Mouse (Mus musculus) liver, adult 2 months (tissue): ENCODE data around the gene Ramp2. TPM values are rescaled to one million over a fixed set of nuclear protein-coding genes. Genes with fewer than 3 reads are reported as not detected.

Experiments used
- DNase-seq: peaks from one replicate; pipeline ENCODE4 v3.0.0-alpha.2; 2011; ENCODE audit warnings: low read depth, low spot score; ENCODE audit errors: extremely low read depth
- H3K27ac ChIP-seq: fragments of 200-500 bp; replicated peaks from 2 replicates; pipeline ENCODE4 v1.5.1; 2012; ENCODE audit warnings: low read depth, mild to moderate bottlenecking, control low read depth, inconsistent platforms, low read length; ENCODE audit not compliant: insufficient read depth
- H3K27me3 ChIP-seq: fragments of 200-500 bp; 2 replicates; pipeline ENCODE4 v1.6.1; 2012; ENCODE audit warnings: mild to moderate bottlenecking, moderate library complexity, low read length, inconsistent platforms; ENCODE audit not compliant: control insufficient read depth, insufficient read depth
- H3K36me3 ChIP-seq: fragments of 200-500 bp; 2 replicates; pipeline ENCODE4 v1.6.1; 2012; ENCODE audit warnings: low read length, inconsistent platforms; ENCODE audit not compliant: control insufficient read depth, insufficient read depth
- H3K4me1 ChIP-seq: fragments of 200-500 bp; 2 replicates; pipeline ENCODE4 v1.6.1; 2011; ENCODE audit warnings: low read length; ENCODE audit not compliant: control insufficient read depth, insufficient read depth
- H3K4me3 ChIP-seq: fragments of 200-500 bp; 2 replicates; pipeline ENCODE4 v1.5.1; 2011; ENCODE audit warnings: low read depth, mild to moderate bottlenecking, control low read depth, low read length, moderate library complexity; ENCODE audit not compliant: insufficient read depth
- H3K79me2 ChIP-seq: fragments of 200-500 bp; 2 replicates; pipeline ENCODE4 v1.6.1; 2012; ENCODE audit warnings: inconsistent platforms, mild to moderate bottlenecking, low read length, moderate library complexity; ENCODE audit not compliant: control insufficient read depth, insufficient read depth
- H3K9ac ChIP-seq: fragments of 200-500 bp; 2 replicates; pipeline ENCODE4 v1.6.1; 2012; ENCODE audit warnings: low read depth, mild to moderate bottlenecking, control low read depth, inconsistent platforms, low read length
- CTCF ChIP-seq: fragments of 200-500 bp; IDR thresholded peaks from 2 replicates; pipeline ENCODE4 v1.5.1; 2011; ENCODE audit warnings: low read depth, low read length, control low read depth
- POLR2A ChIP-seq: fragments of 200-500 bp; IDR thresholded peaks from 2 replicates; pipeline ENCODE4 v1.6.1; 2011; ENCODE audit warnings: low read length, control low read depth; ENCODE audit not compliant: insufficient read depth; ENCODE audit errors: extremely low read depth
- WGBS: fragments of 180-500 bp; shearing (Covaris S2); methylation state at CpG from one replicate; pipeline ENCODE4 v1.1.7; 2018; 5-methylcytosine and 5-hydroxymethylcytosine counted together
- polyA plus RNA-seq: library from polyadenylated mRNA; depleted of rRNA; stranded (reverse); fragments of >200 nt; gene quantifications from 2 replicates; pipeline ENCODE4 v1.2.3, GENCODE M21; 2012; rRNA removed
- total RNA-seq: library from RNA; depleted of rRNA; stranded (reverse); fragments of >200 nt; gene quantifications from 2 replicates; pipeline ENCODE4 v1.2.3, GENCODE M21; 2014; rRNA removed

Ramp2 gene
- total and polyA plus RNA-seq, 2 experiments = 4.9 to 22.5 TPM

- DNase-seq = peak; percentile 77
- peaks cover 6% of the 10 kb centered on the region for H3K4me1 ChIP-seq
- TF ChIP-seq POLR2A (peak; percentile 67), CTCF (peak; percentile 98)
- WGBS = 6% methylated on average over 39 of the region's 39 CpGs
- H3K79me2 ChIP-seq = peaks cover 26% of the 10 kb centered on the region
- peak within 1 kb of the TSS; percentile 82 for H3K9ac ChIP-seq
- peaks cover 14% of the 10 kb centered on the region; the same call in 1 of the 2 replicates for H3K36me3 ChIP-seq
- peak within 1 kb of the TSS; percentile 83 for H3K4me3 ChIP-seq
- H3K27ac ChIP-seq = no peak within 1 kb of the TSS; the same call in 1 of the 2 replicates
- no peaks in the 10 kb centered on the region for H3K27me3 ChIP-seq
Observed at GRCm38 (mm10) chr11:101302004-101302798, 56.4 kb downstream of the Ramp2 start, which contains the start of gene Becn1. TSS of gene Becn1 (minus strand) at chr11:101302286.

GRCm38 (mm10) chr11:101307744-101308143, 61.9 kb downstream of the Ramp2 start:
- no peaks in the 10 kb centered on the region for H3K4me1 ChIP-seq
- no peaks in the 10 kb centered on the region for H3K79me2 ChIP-seq
- DNase-seq = no peak
- no peaks in the 10 kb centered on the region for H3K27me3 ChIP-seq
- no peak overlapping the region for H3K9ac ChIP-seq
- TF ChIP-seq POLR2A = no peak
- TF ChIP-seq CTCF = no peak
- no peak overlapping the region for H3K27ac ChIP-seq
- no peak overlapping the region for H3K4me3 ChIP-seq
- H3K36me3 ChIP-seq = no peaks in the 10 kb centered on the region
- 19% methylated on average over 5 of the region's 5 CpGs for WGBS

Other genes starting within 250 kb of the Ramp2 start
- gene Atp6v0a1, start 236.6 kb upstream of the Ramp2 start, total RNA-seq = 21.5 and 26.8 TPM in 2 replicates
- gene Atp6v0a1, start 236.6 kb upstream of the Ramp2 start, polyA plus RNA-seq = 37.7 and 39.2 TPM in 2 replicates
- gene Naglu, start 176.0 kb upstream of the Ramp2 start, total RNA-seq = 22.1 and 23.6 TPM in 2 replicates
- gene Naglu, start 176.0 kb upstream of the Ramp2 start, polyA plus RNA-seq = 33.8 and 38.8 TPM in 2 replicates
- 0.27 and 0.37 TPM in 2 replicates for gene Hsd17b1, start 167.6 kb upstream of the Ramp2 start, total RNA-seq
- 0.12 and 0.37 TPM in 2 replicates for gene Hsd17b1, start 167.6 kb upstream of the Ramp2 start, polyA plus RNA-seq
- gene Coasy, start 163.5 kb upstream of the Ramp2 start, total RNA-seq = 84.0 and 89.9 TPM in 2 replicates
- gene Coasy, start 163.5 kb upstream of the Ramp2 start, polyA plus RNA-seq = 182 and 194 TPM in 2 replicates
- gene Mlx, start 158.8 kb upstream of the Ramp2 start, total RNA-seq = 33.5 and 34.4 TPM in 2 replicates
- 34.8 and 39.8 TPM in 2 replicates for gene Mlx, start 158.8 kb upstream of the Ramp2 start, polyA plus RNA-seq
- gene Psmc3ip, start 150.6 kb upstream of the Ramp2 start, total RNA-seq = 0.55 and 0.67 TPM in 2 replicates
- gene Psmc3ip, start 150.6 kb upstream of the Ramp2 start, polyA plus RNA-seq = 0.20 and 0.39 TPM in 2 replicates
- gene Retreg3, start 126.1 kb upstream of the Ramp2 start, total RNA-seq = 46.2 and 46.3 TPM in 2 replicates
- 61.2 and 61.5 TPM in 2 replicates for gene Retreg3, start 126.1 kb upstream of the Ramp2 start, polyA plus RNA-seq
- gene Tubg1, start 126.1 kb upstream of the Ramp2 start, total RNA-seq = 7.6 and 9.2 TPM in 2 replicates
- gene Tubg1, start 126.1 kb upstream of the Ramp2 start, polyA plus RNA-seq = 11.9 and 17.6 TPM in 2 replicates
- not detected in 2 replicates for gene Tubg2, start 90.1 kb upstream of the Ramp2 start, total RNA-seq
- gene Tubg2, start 90.1 kb upstream of the Ramp2 start, polyA plus RNA-seq = 0.10 and 0.17 TPM in 2 replicates
- 0.40 and 0.46 TPM in 2 replicates for gene Cntnap1, start 75.5 kb upstream of the Ramp2 start, total RNA-seq
- gene Cntnap1, start 75.5 kb upstream of the Ramp2 start, polyA plus RNA-seq = 0.87 and 0.88 TPM in 2 replicates
- gene Plekhh3, start 74.7 kb upstream of the Ramp2 start, total RNA-seq = 3.9 and 4.0 TPM in 2 replicates
- gene Plekhh3, start 74.7 kb upstream of the Ramp2 start, polyA plus RNA-seq = 10.5 and 11.5 TPM in 2 replicates
- gene Ccr10, start 70.6 kb upstream of the Ramp2 start, total RNA-seq = 0.13 TPM in 1 of 2 replicates, not detected in the other
- gene Ccr10, start 70.6 kb upstream of the Ramp2 start, polyA plus RNA-seq = 0.05 and 0.13 TPM in 2 replicates
- gene Ezh1, start 19.6 kb upstream of the Ramp2 start, total RNA-seq = 10.5 and 10.8 TPM in 2 replicates
- 7.5 and 9.2 TPM in 2 replicates for gene Ezh1, start 19.6 kb upstream of the Ramp2 start, polyA plus RNA-seq
- gene Vps25, start 7.7 kb downstream of the Ramp2 start, total RNA-seq = 35.6 and 43.8 TPM in 2 replicates
- 109 and 122 TPM in 2 replicates for gene Vps25, start 7.7 kb downstream of the Ramp2 start, polyA plus RNA-seq
- 0.37 and 0.40 TPM in 2 replicates for gene Wnk4, start 14.5 kb downstream of the Ramp2 start, total RNA-seq
- 0.32 and 1.1 TPM in 2 replicates for gene Wnk4, start 14.5 kb downstream of the Ramp2 start, polyA plus RNA-seq
- gene Cntd1, start 33.0 kb downstream of the Ramp2 start, total RNA-seq = not detected in 2 replicates
- gene Cntd1, start 33.0 kb downstream of the Ramp2 start, polyA plus RNA-seq = not detected in 2 replicates
- gene Coa3, start 33.1 kb downstream of the Ramp2 start, total RNA-seq = 74.7 and 96.8 TPM in 2 replicates
- gene Coa3, start 33.1 kb downstream of the Ramp2 start, polyA plus RNA-seq = 289 and 376 TPM in 2 replicates
- 43.8 and 57.8 TPM in 2 replicates for gene Becn1, start 56.3 kb downstream of the Ramp2 start, total RNA-seq
- gene Becn1, start 56.3 kb downstream of the Ramp2 start, polyA plus RNA-seq = 43.1 and 50.8 TPM in 2 replicates
- gene Psme3, start 70.2 kb downstream of the Ramp2 start, total RNA-seq = 15.8 and 16.8 TPM in 2 replicates
- gene Psme3, start 70.2 kb downstream of the Ramp2 start, polyA plus RNA-seq = 34.5 and 37.9 TPM in 2 replicates
- 0.40 and 0.46 TPM in 2 replicates for gene Aoc2, start 79.0 kb downstream of the Ramp2 start, total RNA-seq
- 0.91 and 1.7 TPM in 2 replicates for gene Aoc2, start 79.0 kb downstream of the Ramp2 start, polyA plus RNA-seq
- 0.13 and 0.18 TPM in 2 replicates for gene Aoc3, start 84.6 kb downstream of the Ramp2 start, total RNA-seq
- gene Aoc3, start 84.6 kb downstream of the Ramp2 start, polyA plus RNA-seq = 0.05 and 0.16 TPM in 2 replicates
- gene G6pc, start 121.5 kb downstream of the Ramp2 start, total RNA-seq = 121 and 144 TPM in 2 replicates
- gene G6pc, start 121.5 kb downstream of the Ramp2 start, polyA plus RNA-seq = 115 and 146 TPM in 2 replicates
- 21.3 and 22.2 TPM in 2 replicates for gene Aarsd1, start 171.6 kb downstream of the Ramp2 start, total RNA-seq
- 18.6 and 19.8 TPM in 2 replicates for gene Aarsd1, start 171.6 kb downstream of the Ramp2 start, polyA plus RNA-seq
- gene Gm27029, start 178.8 kb downstream of the Ramp2 start, total RNA-seq = 0.20 and 0.65 TPM in 2 replicates
- 0.10 and 0.37 TPM in 2 replicates for gene Gm27029, start 178.8 kb downstream of the Ramp2 start, polyA plus RNA-seq
- gene Rundc1, start 179.1 kb downstream of the Ramp2 start, total RNA-seq = 2.8 and 3.1 TPM in 2 replicates
- 8.6 and 8.9 TPM in 2 replicates for gene Rundc1, start 179.1 kb downstream of the Ramp2 start, polyA plus RNA-seq
- gene Ptges3l, start 179.3 kb downstream of the Ramp2 start, total RNA-seq = 0.27 and 0.46 TPM in 2 replicates
- gene Ptges3l, start 179.3 kb downstream of the Ramp2 start, polyA plus RNA-seq = 0.93 and 1.1 TPM in 2 replicates
- 236 and 259 TPM in 2 replicates for gene Rpl27, start 196.3 kb downstream of the Ramp2 start, total RNA-seq
- gene Rpl27, start 196.3 kb downstream of the Ramp2 start, polyA plus RNA-seq = 193 and 230 TPM in 2 replicates
- 24.6 and 37.1 TPM in 2 replicates for gene Ifi35, start 202.4 kb downstream of the Ramp2 start, total RNA-seq
- 33.8 and 43.6 TPM in 2 replicates for gene Ifi35, start 202.4 kb downstream of the Ramp2 start, polyA plus RNA-seq
- gene Rnd2, start 219.0 kb downstream of the Ramp2 start, total RNA-seq = 5.5 and 8.0 TPM in 2 replicates
- gene Rnd2, start 219.0 kb downstream of the Ramp2 start, polyA plus RNA-seq = 18.9 and 22.3 TPM in 2 replicates
- gene Vat1, start 220.2 kb downstream of the Ramp2 start, total RNA-seq = 11.0 and 11.2 TPM in 2 replicates
- gene Vat1, start 220.2 kb downstream of the Ramp2 start, polyA plus RNA-seq = 30.4 and 33.4 TPM in 2 replicates